Mouse (Mus musculus) G1E (cell line): ENCODE measurements around the gene Enox1.

ENCODE experiments used
- CTCF ChIP-seq: IDR thresholded peaks from 2 replicates; pipeline ENCODE4 v1.5.1; 2012; ENCODE audit warnings: low read depth, low read length, inconsistent platforms, mixed read lengths
- GATA1 ChIP-seq: IDR thresholded peaks from 2 replicates; pipeline ENCODE4 v1.6.1; 2012; ENCODE audit warnings: borderline replicate concordance, low read length, inconsistent platforms, mixed read lengths
- GATA2 ChIP-seq: IDR thresholded peaks from 2 replicates; pipeline ENCODE4 v1.6.1; 2012; ENCODE audit warnings: low read depth, low read length, inconsistent platforms, borderline replicate concordance

DNA sequence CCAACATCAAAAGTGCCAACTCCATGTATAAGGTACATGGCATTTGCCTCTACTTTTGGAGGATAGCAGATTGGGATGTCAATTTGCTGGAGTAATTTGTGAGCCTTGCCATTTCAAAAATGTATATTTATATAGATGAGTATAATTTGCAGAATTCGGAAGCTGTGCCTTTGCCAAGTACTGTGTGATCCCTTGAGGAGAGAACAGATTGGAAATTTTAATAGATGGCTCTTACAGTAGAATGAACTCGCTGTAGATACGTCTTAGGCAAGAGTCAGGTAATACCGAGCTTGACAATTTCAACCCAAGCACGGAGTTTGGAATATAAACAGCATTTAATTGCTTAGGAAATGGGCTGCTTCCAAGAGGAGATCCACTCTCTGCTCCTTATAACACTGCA is 427.9 kb downstream of the Enox1 start:
- TF ChIP-seq CTCF (no peak), GATA1 (no peak), GATA2 (no peak)
